Mouse (Mus musculus) mouse trophoblast stem cell (cell line): Measurements from ENCODE around the gene Prtn3.

Experiments
- in situ Hi-C, 2 experiments: fragments of 300-500 bp; cut with MseI, MboI; formaldehyde crosslinking; loops; 2 replicates in 1 of 2; 3 replicates in 1 of 2; pipeline ENCODE4 v1.15.1; 2025

The Prtn3 gene

DNA sequence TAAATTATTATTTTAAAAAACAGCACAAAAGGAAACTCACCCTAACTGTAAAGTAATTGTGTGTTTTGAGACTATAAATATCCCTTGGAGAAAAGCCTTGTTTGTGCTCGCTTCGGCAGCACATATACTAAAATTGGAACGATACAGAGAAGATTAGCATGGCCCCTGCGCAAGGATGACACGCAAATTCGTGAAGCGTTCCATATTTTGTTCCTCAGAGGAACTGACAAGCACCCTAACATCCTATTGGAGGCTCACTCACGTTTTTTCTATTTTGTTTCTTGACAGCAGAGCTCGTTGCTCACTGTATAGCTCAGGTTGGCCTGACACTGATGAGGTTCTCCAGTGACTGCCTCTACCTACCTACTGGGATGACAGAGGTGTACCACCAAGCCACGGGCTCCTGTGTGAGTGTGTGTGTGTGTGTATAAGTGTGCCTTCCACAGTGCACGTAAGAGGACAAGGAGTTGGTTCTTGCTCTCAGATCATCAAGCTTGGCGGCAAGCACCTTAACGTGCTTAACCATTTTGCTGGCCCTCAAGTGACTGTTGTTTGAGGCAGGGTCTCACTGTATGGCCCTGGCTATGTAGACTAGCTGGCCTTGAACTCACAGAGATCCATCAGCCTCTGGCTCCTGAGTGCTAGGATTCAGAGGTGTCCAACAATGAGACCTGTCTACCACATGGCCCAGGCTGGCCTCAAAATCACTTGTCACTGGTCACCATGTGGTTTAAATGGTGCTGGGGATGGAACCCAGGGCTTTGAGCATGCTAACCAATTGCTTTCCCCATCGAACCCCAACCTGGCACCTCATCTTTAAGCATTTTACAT, 35.0 kb downstream of the Prtn3 start:
- in situ Hi-C loops = no loop called here

DNA sequence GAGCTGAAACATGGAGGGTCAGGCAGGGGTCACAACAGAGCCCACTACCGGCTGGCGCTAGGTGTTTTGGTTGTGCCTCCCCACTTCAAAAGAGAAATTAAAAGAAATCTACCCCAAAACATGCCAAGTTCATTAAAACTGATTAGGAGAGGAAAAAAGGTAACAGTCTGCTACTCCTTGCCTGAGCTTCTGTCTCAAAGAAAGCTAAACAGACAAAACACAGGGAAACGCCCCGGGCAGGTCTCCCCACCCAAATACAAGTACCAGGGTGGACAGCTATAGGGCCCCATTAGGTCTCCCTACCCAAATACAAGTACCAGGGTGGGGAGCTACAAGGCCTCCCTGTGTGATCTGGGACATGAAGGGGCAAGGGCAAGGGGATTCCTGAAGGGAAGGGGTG, 36.3 kb downstream of the Prtn3 start, which contains the start of gene Gm26602:
Gm26602 (plus strand) TSS at position 301 of the 400 bp plus-strand sequence.
- in situ Hi-C loops = no loop called here

DNA sequence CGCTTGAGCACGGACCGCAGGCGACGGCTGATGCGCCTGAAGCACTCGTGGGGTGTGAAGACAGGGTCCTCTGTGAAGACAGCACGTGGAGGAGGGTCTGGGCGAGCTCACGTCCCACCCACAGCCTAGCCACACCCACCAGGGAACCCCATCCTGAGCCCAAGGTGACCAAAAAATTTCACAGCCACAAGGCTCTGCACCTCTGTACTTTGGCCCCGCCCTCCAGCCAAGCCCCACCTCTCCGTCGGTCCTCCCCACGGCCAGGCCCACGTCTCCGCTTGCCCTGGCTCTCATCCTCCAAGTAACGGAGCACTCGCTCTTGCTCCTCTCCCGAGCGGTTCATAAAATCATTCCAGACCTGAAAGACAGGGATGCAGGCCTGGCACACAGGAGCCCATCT, 38.1 kb downstream of the Prtn3 start:
- in situ Hi-C loops = no loop called here

DNA sequence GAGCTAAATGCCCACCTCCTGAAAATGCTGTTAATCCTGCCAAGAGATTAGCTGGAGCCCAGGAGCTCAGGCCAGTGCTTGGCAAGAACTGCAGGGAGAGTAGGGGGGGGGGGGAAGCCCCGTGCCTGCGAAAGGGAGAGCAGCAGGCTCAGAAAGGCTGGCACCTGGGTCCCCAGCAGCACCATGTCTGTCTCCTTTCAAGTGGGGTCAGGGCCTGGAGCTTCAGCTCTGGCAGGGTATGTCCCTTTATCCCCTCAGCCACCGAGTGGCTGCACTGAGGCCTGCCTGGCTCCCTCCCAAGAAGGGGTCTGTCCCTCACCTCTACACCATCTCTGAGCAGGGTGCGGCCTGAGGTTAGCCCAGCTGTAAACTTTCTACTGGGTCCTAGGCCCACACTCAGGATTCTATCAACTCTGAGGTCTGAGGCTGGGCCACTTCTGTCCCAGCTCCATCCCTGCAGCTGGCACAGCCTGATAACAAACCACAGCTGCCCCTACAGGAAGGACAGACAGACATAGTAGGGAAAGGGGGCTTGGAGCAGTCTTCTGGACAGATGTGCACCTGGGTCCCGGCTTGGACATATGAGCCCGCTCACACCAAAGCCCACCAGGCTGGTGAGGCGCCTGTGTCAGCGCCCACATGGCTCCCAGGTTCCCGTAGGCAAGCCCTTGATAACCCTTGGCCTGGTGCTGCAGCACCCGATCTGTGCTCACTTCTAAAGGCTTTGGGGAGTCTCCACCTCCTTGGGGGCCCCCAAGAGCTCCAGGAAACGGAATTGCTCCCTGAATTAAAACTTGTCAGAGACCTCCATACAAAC, 40.1 kb downstream of the Prtn3 start:
- in situ Hi-C loops = no loop called here

DNA sequence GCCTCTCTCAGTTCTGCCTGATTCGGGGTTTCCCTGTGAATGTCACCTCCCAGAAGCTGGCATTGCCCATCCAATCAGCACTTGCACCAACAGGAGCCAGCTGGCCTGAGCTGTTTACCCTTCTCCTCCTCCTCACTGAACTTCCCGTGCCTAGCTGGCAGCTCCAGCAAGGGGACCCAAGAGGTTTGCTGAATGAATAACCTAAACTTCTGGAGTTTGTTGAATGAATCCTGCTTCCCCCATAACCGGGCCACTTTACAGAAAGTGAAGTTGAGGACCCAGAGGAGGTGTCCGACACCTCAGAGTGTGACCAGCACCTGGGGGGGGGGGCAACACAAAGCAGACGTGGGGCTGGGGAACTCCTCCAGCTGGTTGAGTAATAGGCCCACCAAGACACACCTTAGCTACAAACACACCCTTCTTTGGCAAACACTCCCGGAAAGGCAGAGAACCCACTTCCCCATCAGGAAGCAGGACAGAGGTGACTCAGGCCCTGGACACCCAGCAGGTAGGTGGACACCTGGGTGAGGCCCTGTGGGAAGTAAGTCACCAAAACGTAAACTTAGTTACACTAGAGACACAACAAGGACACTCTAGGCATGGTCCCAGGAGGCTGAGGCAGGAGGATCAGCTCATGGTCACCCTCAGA, 40.8 kb downstream of the Prtn3 start:
- in situ Hi-C loops = no loop called here

DNA sequence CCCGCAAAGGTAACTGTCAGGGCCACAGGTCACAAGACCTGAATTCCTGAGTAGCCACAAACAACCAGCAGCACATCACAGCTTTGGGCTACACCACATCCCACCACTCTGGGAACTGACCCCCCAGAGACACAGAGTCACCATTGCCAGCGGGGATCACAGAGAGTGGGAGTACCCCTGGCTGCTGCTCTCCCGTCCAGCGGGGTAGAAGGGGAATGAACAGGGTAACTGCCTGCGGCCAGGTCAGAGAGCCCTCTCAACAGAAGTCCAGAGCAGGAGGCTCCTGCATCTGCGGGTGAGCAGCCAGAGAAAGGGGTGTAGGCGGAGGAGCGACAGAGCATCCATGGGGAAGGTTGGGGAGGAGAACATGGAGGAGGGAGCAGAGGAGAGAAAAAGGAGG, 41.8 kb downstream of the Prtn3 start:
- in situ Hi-C loops = no loop called here

DNA sequence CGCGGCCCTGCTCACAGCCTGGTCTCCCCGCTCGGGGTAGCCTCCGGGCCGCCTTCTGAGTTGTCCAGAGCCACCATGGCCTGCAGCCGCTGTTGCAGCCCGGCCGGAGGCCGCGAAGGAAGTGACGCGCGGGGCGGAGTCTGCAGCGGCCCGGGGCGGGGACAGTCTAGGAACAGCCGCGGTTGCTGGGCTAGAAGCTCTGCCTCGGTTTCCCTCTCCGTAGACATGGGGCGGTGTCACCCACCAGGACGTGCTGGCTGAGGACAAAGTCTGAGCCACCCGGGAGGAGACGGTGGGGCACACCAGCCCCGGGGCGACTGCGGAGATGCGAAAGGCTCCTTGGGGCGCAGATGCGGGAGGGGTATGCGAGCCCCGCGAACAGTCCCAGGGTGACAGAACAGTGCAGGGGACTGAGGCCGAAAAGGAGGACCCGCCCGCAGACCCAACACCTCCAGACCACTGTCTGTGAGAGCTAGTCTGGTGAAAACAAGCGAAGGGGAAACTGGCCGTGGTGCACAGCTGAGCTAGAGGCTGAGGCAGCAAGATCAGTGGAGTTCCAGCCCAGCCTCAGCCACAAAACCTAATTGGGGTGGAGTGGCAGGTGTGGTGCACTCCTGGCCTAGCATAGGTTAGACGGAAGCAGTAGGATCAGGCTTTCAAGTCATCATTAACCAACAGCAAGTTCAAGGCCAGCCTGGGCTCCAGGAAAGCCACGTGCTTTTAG, 42.7 kb downstream of the Prtn3 start, which contains the start of gene Kiss1r:
Kiss1r (plus strand) TSS at position 164 of the 724 bp plus-strand sequence.
- in situ Hi-C loops = no loop called here

DNA sequence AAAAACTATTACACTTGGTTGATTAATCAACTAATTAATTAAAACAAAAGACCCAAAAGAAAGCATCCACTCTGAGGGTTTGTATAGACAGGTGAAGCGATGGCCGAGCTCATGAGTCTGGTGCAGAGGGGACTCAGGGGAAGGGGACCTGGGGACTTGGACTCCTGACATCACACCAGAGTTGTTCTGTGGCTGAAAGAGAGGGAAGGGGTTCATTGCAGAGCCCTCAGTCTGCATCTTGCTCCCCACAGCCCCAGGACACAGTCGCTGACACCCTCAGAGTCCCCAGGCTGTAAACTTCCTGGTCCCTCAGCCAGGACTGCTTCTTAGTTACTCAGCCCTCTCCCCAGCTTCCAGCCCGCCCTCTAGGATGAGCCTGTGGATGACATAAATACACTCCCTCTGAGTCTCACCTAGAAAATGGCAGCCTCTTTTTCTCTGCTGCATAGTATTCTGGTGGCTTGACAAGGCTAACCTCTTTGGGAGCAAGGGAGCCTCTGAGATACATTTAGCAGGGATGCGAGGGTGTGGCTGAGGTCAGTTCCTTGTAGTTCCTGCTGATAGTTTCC, 43.3 kb downstream of the Prtn3 start:
- in situ Hi-C loops = no loop called here

DNA sequence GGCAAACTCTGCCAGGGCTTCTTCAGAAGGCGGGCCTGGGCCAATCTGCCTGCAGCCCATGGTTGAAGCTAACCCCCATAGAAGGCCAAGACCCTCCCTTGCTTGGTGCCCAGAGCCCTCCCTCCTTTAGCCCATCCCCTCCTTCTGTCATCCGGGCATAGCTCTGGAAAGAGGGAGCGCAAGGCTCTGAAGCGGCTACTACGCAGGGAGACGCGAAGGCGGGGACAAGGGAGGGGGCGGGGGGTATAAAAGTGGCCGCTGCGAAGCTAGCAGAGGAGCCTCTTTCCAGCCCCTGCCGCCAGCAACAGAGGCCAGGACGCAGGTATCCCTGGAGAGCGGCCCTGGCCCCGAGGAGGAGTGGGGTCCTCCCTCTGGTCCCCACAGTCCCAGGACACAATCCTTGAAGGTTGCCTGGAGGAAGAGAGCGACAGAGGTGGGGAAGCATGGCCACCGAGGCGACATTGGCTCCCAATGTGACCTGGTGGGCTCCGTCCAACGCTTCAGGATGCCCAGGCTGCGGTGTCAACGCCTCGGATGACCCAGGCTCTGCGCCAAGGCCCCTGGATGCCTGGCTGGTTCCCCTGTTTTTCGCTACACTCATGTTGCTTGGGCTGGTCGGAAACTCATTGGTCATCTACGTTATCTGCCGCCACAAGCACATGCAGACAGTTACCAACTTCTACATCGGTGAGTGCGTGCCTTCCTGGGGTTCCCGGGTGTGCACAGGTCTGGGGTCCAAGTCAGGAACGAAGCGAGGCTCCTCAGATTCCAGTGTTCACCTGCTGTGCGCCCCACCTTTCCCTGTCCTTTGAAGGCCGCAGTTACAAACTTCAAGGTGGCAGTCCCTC, 44.2 kb downstream of the Prtn3 start:
- in situ Hi-C loops = no loop called here

DNA sequence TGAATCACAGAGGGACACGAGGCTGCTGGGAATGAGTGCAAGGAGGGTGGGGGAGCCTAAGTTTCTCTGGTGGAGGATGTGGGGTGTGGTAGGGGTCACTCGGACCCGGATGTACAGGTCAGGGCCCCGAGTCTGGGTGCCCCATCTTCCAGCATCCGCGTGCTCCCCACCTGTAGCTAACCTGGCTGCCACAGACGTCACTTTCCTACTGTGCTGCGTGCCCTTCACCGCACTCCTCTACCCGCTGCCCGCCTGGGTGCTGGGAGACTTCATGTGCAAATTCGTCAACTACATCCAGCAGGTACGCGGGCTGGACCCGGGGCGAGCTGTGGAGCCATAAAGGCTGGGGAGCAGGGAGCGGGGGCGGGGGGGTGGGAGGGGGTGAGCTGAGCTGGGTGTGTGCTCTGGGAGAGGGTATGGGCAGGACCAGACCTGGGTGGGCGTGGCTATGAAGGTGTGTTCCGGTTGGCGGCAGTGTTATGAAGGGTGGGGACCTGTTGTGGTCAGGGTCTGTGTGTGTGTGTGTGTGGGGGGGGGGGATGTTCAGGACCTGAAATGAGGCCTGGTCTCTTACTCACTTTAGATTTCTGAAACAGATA, 45.1 kb downstream of the Prtn3 start:
- in situ Hi-C loops = no loop called here

DNA sequence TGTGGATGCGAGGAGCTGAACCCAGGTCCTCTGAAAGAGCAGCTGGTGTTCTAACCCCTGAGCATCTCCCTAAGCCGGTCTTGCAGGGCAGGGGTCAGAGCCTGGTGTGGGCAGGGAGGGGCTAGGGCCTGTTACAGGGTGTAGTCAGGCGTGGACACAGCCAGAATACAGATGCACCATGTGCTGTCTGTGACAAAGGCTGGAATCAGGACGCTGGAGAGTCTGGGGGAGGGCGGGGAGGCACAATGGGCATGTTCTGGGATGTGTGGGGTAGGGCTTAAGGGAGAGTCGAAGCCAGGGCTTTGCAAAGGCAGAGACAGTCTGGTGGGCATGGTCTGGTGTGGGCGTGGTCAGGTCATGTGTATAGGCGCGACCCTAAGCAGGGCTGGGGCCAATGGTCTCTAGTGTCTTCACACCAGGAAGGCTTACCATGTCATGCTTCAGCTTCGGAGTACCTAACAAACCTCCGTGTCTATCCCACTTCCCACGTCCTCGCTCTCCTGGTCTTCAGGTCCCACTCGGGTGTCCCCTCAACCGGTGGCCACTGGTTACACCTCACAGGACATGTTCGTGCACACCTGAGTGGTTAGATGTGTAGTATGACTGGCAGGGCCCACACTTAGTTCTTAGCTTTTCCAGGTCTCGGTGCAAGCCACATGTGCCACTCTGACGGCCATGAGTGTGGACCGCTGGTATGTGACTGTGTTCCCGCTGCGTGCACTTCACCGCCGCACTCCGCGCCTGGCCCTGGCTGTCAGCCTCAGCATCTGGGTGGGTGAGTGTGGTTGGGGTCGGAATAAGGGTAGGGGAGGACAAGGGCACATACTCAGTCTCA, 46.0 kb downstream of the Prtn3 start:
- in situ Hi-C loops = loop anchor here in 1 of 2 experiments (5.0 kb wide), 1 partner anchor 33 kb away; the partner anchor contains the start of gene Elane

DNA sequence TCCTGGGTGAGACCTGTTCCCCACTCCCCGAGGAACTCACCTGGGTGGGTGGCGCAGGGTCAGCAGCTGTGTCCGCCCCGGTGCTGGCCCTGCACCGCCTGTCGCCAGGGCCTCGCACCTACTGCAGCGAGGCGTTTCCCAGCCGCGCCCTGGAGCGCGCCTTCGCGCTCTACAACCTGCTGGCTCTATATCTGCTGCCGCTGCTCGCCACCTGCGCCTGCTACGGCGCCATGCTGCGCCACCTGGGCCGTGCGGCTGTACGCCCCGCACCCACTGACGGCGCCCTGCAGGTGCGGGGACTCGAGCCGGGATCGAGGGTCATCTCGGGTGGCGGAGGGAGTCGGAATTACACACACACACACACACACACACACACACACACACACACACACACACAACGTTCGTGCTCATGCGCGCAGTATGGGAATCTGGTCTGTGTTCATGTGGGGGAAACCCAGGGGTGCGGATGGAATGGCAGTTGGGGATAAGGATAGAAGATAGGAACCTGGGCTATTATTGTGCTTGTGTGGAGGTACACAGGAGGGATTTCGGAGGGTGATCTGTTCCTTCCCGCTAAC, 46.8 kb downstream of the Prtn3 start, which contains the start of gene R3hdm4:
R3hdm4 (minus strand) TSS at position 251 of the 578 bp plus-strand sequence.
- in situ Hi-C loops = loop anchor here in 1 of 2 experiments (5.0 kb wide), 1 partner anchor 34 kb away; the partner anchor contains the start of gene Elane

DNA sequence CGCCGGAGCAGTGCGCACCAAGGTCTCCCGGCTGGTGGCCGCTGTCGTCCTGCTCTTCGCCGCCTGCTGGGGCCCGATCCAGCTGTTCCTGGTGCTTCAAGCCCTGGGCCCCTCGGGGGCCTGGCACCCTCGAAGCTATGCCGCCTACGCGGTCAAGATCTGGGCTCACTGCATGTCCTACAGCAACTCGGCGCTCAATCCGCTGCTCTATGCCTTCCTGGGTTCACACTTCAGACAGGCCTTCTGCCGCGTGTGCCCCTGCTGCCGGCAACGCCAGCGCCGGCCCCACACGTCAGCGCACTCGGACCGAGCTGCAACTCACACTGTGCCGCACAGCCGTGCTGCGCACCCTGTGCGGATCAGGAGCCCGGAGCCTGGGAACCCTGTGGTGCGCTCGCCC, 47.3 kb downstream of the Prtn3 start:
- in situ Hi-C loops = loop anchor here in 1 of 2 experiments (5.0 kb wide), 1 partner anchor 34 kb away; the partner anchor contains the start of gene Elane

DNA sequence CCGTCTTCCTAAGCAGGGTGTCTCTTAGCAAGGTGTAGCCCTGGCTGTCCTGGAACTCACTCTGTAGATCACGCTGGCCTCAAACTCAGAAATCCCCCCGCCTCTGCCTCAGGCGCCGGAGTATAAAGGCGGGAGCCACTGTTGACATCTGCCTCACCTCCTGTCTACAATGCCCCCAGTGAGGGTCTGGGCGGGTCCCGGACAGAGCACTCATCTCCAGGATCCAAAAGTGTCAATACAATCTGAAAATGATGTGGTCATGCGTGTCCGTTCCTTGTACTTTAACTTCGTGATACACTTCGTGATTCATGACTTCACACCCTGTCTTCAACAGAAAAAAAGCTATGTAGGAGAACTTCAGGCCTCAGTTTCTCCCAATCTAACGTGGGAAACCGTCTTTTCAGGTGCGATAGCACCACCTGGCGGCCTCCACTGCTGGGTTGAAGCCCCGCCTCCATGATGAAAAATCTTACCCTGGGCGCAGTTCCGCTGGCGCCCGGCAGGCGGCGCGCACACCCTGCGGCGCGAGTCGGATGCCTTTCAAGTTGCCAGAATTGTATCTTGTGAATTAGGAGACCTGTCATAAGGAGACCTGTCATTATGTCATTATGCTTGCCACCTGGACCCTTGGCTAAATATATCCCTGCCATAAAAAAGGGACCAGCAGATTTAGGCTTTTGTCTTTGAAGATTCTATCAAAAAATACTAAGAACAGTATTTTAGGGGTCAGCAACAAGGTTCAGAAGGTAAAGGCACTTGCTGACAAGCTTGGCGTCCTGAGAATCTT, 50.9 kb downstream of the Prtn3 start:
- in situ Hi-C loops = loop anchor here in 1 of 2 experiments (5.0 kb wide), 1 partner anchor 38 kb away; the partner anchor contains the start of gene Elane

DNA sequence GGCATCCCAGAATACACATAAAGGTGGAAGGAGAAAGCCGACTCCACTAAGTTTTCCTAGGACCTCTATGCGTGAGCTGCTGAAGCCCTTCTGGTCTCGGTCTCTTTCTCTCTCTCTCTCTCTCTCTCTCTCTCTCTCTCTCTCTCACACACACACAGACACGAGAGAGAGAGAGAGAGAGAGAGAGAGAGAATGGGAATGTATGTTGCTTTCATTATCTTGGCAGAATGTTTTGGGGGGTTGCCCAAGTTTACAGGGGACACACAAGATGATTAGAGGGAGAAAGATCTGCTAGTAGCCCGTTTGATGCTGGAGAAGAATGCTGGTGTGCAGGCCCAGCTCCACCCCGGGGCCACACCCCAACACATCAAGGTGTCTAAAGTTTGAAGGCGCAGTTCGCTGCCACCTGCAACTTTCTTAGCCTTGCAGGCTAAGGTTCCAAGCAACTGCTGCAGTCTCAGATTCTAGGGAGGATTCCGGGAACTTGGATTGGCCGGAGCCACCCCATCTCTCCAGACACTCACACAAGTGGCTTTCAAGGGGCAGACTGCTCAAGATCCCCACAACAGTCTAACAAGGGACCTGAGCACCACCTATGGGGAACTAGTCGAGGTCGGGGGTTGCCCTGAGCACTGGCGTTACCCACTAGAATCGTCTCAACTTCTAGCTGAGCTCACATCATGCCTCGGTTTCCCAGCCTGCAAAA, 51.7 kb downstream of the Prtn3 start:
- in situ Hi-C loops = no loop called here

DNA sequence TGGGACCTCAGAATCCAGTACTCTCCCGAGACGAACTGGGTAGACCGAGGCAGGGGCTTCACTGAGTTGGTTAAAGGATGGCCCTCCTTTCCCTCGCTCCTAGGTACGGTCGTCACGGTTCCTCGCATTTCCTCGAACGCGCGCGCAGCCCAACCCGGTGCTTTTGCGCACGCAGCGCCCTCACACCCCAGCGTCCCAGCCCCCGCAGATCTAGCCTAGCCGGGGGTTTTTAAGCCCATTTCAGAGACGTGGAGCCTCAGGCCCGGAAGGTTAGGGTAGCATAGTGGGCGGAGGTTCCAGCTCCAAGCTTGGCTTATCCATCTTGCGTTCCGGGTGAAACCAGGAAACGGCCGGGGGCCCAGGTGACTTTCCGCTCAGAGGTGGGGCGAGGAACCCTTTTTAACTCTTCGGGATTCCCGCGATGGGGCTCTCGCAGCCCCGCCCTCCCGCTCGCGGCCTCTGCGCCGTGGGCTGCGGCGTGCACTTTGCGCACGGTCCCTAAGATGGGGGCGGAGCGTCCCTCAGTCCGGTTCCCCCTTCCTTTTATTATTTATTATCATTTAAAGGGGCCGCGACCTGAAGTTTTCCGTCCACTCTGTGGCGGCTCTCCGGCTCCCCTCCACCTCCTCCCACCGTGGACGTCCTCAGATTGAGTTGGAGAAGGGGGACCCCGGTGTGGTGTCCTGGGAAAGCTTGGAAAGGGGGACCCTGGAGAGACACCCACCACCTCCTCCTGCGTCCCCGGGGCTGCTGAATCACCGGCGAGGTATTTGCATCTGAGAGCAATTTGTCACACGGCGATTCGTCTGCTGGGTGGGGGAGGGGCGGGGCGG, 52.4 kb downstream of the Prtn3 start, which contains the start of gene Arid3a:
Arid3a (plus strand) TSS at position 553 of the 833 bp plus-strand sequence.
- in situ Hi-C loops = no loop called here
